Mouse (Mus musculus) liver, adult 2 months (tissue): ENCODE measurements around the gene Fam189a1. TPM values are rescaled to one million over a fixed set of nuclear protein-coding genes. Genes with fewer than 3 reads are reported as not detected.

ENCODE experiments used
- DNase-seq: peaks from one replicate; pipeline ENCODE4 v3.0.0-alpha.2; 2011; ENCODE audit warnings: low read depth, low spot score; ENCODE audit errors: extremely low read depth
- H3K27ac ChIP-seq: fragments of 200-500 bp; replicated peaks from 2 replicates; pipeline ENCODE4 v1.5.1; 2012; ENCODE audit warnings: low read depth, mild to moderate bottlenecking, control low read depth, inconsistent platforms, low read length; ENCODE audit not compliant: insufficient read depth
- H3K27me3 ChIP-seq: fragments of 200-500 bp; 2 replicates; pipeline ENCODE4 v1.6.1; 2012; ENCODE audit warnings: mild to moderate bottlenecking, moderate library complexity, low read length, inconsistent platforms; ENCODE audit not compliant: control insufficient read depth, insufficient read depth
- H3K36me3 ChIP-seq: fragments of 200-500 bp; 2 replicates; pipeline ENCODE4 v1.6.1; 2012; ENCODE audit warnings: low read length, inconsistent platforms; ENCODE audit not compliant: control insufficient read depth, insufficient read depth
- H3K4me1 ChIP-seq: fragments of 200-500 bp; 2 replicates; pipeline ENCODE4 v1.6.1; 2011; ENCODE audit warnings: low read length; ENCODE audit not compliant: control insufficient read depth, insufficient read depth
- H3K4me3 ChIP-seq: fragments of 200-500 bp; 2 replicates; pipeline ENCODE4 v1.5.1; 2011; ENCODE audit warnings: low read depth, mild to moderate bottlenecking, control low read depth, low read length, moderate library complexity; ENCODE audit not compliant: insufficient read depth
- H3K79me2 ChIP-seq: fragments of 200-500 bp; 2 replicates; pipeline ENCODE4 v1.6.1; 2012; ENCODE audit warnings: inconsistent platforms, mild to moderate bottlenecking, low read length, moderate library complexity; ENCODE audit not compliant: control insufficient read depth, insufficient read depth
- H3K9ac ChIP-seq: fragments of 200-500 bp; 2 replicates; pipeline ENCODE4 v1.6.1; 2012; ENCODE audit warnings: low read depth, mild to moderate bottlenecking, control low read depth, inconsistent platforms, low read length
- CTCF ChIP-seq: fragments of 200-500 bp; IDR thresholded peaks from 2 replicates; pipeline ENCODE4 v1.5.1; 2011; ENCODE audit warnings: low read depth, low read length, control low read depth
- POLR2A ChIP-seq: fragments of 200-500 bp; IDR thresholded peaks from 2 replicates; pipeline ENCODE4 v1.6.1; 2011; ENCODE audit warnings: low read length, control low read depth; ENCODE audit not compliant: insufficient read depth; ENCODE audit errors: extremely low read depth
- WGBS: fragments of 180-500 bp; shearing (Covaris S2); methylation state at CpG from one replicate; pipeline ENCODE4 v1.1.7; 2018; 5-methylcytosine and 5-hydroxymethylcytosine counted together
- polyA plus RNA-seq: library from polyadenylated mRNA; depleted of rRNA; stranded (reverse); fragments of >200 nt; gene quantifications from 2 replicates; pipeline ENCODE4 v1.2.3, GENCODE M21; 2012
- total RNA-seq: library from RNA; depleted of rRNA; stranded (reverse); fragments of >200 nt; gene quantifications from 2 replicates; pipeline ENCODE4 v1.2.3, GENCODE M21; 2014

Gene Fam189a1
- total and polyA plus RNA-seq, 2 experiments = 0.32 TPM; not detected in 1

DNA sequence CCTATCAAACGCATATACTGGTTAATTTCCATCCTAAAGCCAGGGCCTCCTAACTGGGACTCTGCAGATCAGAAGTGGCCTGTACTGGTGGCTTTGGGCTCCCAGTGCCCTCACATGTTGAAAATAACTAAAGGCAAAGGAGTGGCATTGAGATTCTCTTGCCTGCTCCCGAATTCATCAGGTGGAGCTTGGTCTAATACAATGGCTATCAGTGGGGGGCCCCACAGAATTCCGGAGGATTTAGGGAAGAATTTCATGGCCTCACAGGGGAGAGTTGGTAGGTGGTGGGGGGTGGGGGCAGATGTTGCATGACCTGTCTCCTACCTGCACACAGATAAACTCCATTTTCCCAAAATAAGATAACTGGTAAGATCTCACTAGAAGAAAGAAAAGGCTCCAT is 92.3 kb downstream of the Fam189a1 start:
- Histone ChIP-seq H3K4me1 (no peaks in the 10 kb centered on the region), H3K9ac (no peak overlapping the region), H3K4me3 (no peak overlapping the region), H3K27me3 (no peaks in the 10 kb centered on the region; the same call in 1 of the 2 replicates), H3K36me3 (no peaks in the 10 kb centered on the region), H3K79me2 (no peaks in the 10 kb centered on the region), H3K27ac (no peak overlapping the region)
- no peak for DNase-seq
- 28% methylated on average over 3 of the region's 3 CpGs for WGBS
- TF ChIP-seq POLR2A = no peak
- no peak for TF ChIP-seq CTCF

DNA sequence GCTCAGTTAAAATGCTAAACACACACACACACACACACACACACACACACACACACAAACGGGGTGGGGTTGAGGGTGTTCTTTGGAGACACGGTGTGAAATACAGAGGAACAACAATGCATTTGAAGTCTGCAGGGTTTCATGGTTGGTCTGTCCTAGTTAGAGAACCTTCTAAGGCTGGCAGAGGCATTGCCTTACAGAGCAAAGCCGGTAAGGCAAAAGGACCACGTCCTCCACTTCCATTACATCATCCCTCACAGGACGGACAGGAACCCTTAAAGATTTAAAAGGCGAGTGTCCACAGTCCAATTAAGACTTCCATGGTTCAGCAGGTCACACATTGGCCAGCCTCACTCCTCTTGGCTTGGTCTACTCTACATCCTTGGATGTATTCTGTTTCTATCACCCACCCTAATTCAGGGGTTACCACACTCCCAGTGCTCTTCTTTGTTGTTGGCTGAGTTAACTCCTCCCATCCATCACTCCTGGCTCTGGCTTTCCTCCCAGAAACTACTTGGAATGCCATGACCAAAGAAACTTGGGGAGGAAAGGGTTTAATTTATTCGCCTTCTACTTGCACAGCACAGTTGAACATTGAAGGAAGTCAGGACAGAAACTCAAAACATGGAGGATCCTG is 96.1 kb downstream of the Fam189a1 start:
- no peaks in the 10 kb centered on the region; the same call in 1 of the 2 replicates for H3K27me3 ChIP-seq
- 79% methylated on average over 7 of the region's 7 CpGs for WGBS
- TF ChIP-seq CTCF = no peak
- no peak for TF ChIP-seq POLR2A

DNA sequence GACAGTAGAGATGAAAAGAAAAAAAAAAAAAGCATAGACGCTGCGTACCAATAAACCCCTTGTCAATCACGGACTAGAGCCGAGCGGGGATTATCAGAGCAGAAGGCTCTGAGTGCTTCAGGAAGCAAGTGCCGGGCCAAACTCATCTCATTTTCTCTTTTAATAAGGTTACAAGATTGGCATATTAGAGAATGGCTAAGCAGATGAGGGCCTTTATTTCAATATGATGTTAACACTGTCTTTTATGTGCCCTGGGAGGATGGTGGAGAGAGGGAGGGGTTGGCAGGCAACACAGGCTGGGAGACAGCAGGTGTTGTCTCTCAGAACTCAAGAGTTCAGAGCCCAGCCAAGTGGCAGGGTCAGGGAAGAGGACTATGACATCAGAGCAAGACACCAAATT is 99.5 kb downstream of the Fam189a1 start:
- no peak overlapping the region for H3K4me3 ChIP-seq
- H3K9ac ChIP-seq = no peak overlapping the region
- TF ChIP-seq POLR2A = no peak
- no peak for TF ChIP-seq CTCF
- H3K79me2 ChIP-seq = no peaks in the 10 kb centered on the region
- no peak overlapping the region for H3K27ac ChIP-seq
- H3K36me3 ChIP-seq = no peaks in the 10 kb centered on the region
- WGBS = 91% methylated on average over 6 of the region's 6 CpGs
- DNase-seq = no peak
- no peaks in the 10 kb centered on the region; the same call in 1 of the 2 replicates for H3K27me3 ChIP-seq
- H3K4me1 ChIP-seq = no peaks in the 10 kb centered on the region

More for the DNA sequence above, 96.1 kb downstream of the Fam189a1 start:
- no peak overlapping the region for H3K27ac ChIP-seq
- DNase-seq = no peak
- H3K4me1 ChIP-seq = no peaks in the 10 kb centered on the region
- H3K9ac ChIP-seq = no peak overlapping the region
- H3K79me2 ChIP-seq = no peaks in the 10 kb centered on the region
- H3K4me3 ChIP-seq = no peak overlapping the region
- H3K36me3 ChIP-seq = no peaks in the 10 kb centered on the region

DNA sequence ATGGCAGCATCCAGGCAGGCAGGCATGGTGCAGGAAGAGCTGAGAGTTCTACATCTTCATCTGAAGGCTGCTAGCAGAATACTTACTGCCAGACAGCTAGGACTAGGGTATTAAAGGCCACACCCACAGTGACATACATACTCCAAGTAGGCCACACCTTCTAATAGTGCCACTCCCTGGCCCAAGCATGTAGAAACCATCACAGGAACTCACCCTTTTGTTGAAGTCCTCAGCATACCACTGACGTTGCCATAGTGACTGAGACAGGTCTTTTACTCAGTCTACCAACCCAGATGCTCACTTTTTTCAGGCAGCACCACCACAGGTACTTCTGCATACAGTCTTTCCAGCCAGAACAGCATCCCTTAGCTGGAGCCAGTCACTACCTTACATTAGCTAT is 104.4 kb downstream of the Fam189a1 start:
- WGBS = 53% methylated on average over 1 of the region's 1 CpGs
- Histone ChIP-seq H3K79me2 (no peaks in the 10 kb centered on the region), H3K27me3 (no peaks in the 10 kb centered on the region), H3K27ac (no peak overlapping the region), H3K4me3 (no peak overlapping the region), H3K4me1 (no peaks in the 10 kb centered on the region), H3K36me3 (no peaks in the 10 kb centered on the region), H3K9ac (no peak overlapping the region)
- no peak for DNase-seq
- TF ChIP-seq POLR2A (no peak), CTCF (no peak)

DNA sequence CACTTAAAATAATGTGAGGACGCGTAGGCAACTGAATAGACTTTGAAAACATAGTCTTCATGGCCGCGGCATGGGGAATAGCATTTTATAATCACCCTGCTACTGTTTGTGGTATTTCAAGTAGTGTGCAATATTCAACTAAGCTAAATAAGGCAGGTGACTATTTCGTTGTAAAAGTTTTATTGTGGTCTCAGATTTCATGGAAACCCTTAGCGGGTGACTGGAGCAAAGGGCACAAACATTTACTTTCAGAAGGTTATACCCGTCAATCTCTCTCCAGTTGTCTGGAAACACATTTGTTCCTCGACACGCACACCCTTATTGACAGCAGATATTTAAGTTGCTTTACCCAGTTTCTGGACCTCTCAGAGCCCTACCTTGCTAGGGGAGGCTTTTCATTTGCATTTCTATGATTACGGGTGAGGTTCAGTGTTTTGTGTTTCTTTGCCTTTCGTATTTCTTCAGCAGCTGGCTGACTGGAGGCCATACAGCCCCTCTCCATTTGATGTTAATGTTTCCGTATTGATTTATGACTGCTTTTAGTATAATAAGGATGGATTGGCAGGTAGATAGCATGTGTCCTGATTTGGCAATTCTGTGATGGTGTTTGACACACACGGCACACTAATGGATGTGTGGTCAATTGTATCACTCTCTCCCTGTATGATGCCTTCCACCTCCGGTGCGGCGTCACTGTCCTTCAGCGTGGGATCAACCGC is 107.0 kb downstream of the Fam189a1 start:
- 82% methylated on average over 18 of the region's 18 CpGs for WGBS
- no peak overlapping the region for H3K9ac ChIP-seq
- no peak for TF ChIP-seq CTCF
- no peak for TF ChIP-seq POLR2A
- H3K4me1 ChIP-seq = no peaks in the 10 kb centered on the region
- H3K36me3 ChIP-seq = no peaks in the 10 kb centered on the region
- no peak overlapping the region for H3K27ac ChIP-seq
- H3K79me2 ChIP-seq = no peaks in the 10 kb centered on the region
- H3K27me3 ChIP-seq = no peaks in the 10 kb centered on the region
- no peak for DNase-seq
- no peak overlapping the region for H3K4me3 ChIP-seq

DNA sequence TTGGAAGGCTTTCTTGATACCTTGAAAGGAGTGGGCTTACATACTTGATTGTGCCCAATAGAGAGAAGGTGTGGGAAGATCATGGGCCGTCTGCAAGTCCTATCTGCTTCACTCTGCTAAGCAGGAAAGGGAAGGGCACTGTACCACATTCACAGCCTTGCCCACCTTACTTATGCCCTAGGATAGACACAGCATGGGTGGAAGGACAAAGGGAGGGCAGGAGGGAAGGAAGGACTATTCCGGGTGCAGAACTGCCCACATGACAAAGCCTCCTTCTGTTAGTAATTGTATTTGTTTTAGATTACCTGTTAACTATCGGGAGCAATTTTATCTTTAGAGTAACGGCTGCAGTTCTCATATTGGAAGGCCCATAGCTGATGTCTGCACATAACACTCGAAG is 108.7 kb downstream of the Fam189a1 start:
- no peak overlapping the region for H3K9ac ChIP-seq
- no peak overlapping the region for H3K27ac ChIP-seq
- no peak for DNase-seq
- no peaks in the 10 kb centered on the region for H3K79me2 ChIP-seq
- H3K4me3 ChIP-seq = no peak overlapping the region
- no peaks in the 10 kb centered on the region for H3K36me3 ChIP-seq
- H3K27me3 ChIP-seq = no peaks in the 10 kb centered on the region
- TF ChIP-seq POLR2A = no peak
- TF ChIP-seq CTCF = no peak
- H3K4me1 ChIP-seq = no peaks in the 10 kb centered on the region
- WGBS = 25% methylated on average over 5 of the region's 5 CpGs
